Mouse (Mus musculus) adipocyte (in vitro differentiated cells): ENCODE data around the gene Lrrc8d.
A peak's percentile ranks its signal among the peaks of the same experiment; 100 is the strongest.
"Not testable (repeated sequence)": the region's sequence is repeated elsewhere in the genome, so short reads cannot be mapped to it uniquely, and the experiment has no call there.

Source experiments
- DNase-seq: peaks from one replicate; pipeline ENCODE4 v3.0.0-alpha.2; 2016; ENCODE audit warnings: low spot score

Lrrc8d gene

GRCm38 (mm10) chr5:105684861-105685600 lies 14.7 kb upstream of the Lrrc8d start:
- DNase-seq = peak; percentile 85

- DNase-seq = not testable (repeated sequence)
These were observed 13.9 kb upstream of the Lrrc8d start for GRCm38 (mm10) chr5:105685780-105686305.

- no peak for DNase-seq
These were observed 13.3 kb upstream of the Lrrc8d start for GRCm38 (mm10) chr5:105686331-105686995.

- no peak for DNase-seq
These were observed 9.0 kb upstream of the Lrrc8d start for GRCm38 (mm10) chr5:105690502-105691454.

GRCm38 (mm10) chr5:105691645-105692044 lies 8.1 kb upstream of the Lrrc8d start:
- DNase-seq = no peak

- DNase-seq = no peak
These were observed 5.3 kb upstream of the Lrrc8d start for GRCm38 (mm10) chr5:105694339-105694930.

GRCm38 (mm10) chr5:105696049-105696448 lies 3.7 kb upstream of the Lrrc8d start:
- peak; percentile 63 for DNase-seq

GRCm38 (mm10) chr5:105697886-105698285 lies 1.9 kb upstream of the Lrrc8d start:
- no peak for DNase-seq

- no peak for DNase-seq
These were observed 1.1 kb upstream of the Lrrc8d start for GRCm38 (mm10) chr5:105698694-105699093.

- peak; percentile 57 for DNase-seq
These were observed 492 bp downstream of the Lrrc8d start for GRCm38 (mm10) chr5:105700070-105700851.

- no peak for DNase-seq
These were observed 1.6 kb downstream of the Lrrc8d start for GRCm38 (mm10) chr5:105701326-105701725.

GRCm38 (mm10) chr5:105701844-105702243 lies 2.1 kb downstream of the Lrrc8d start:
- peak; percentile 75 for DNase-seq

GRCm38 (mm10) chr5:105702580-105703285 lies 3.0 kb downstream of the Lrrc8d start:
- peak; percentile 30 for DNase-seq

GRCm38 (mm10) chr5:105703286-105703655 lies 3.5 kb downstream of the Lrrc8d start:
- peak; percentile 17 for DNase-seq

GRCm38 (mm10) chr5:105704573-105704972 lies 4.8 kb downstream of the Lrrc8d start:
- DNase-seq = no peak

GRCm38 (mm10) chr5:105706635-105707034 lies 6.9 kb downstream of the Lrrc8d start:
- no peak for DNase-seq

GRCm38 (mm10) chr5:105708276-105708675 lies 8.5 kb downstream of the Lrrc8d start:
- DNase-seq = no peak

- DNase-seq = no peak
These were observed 10.7 kb downstream of the Lrrc8d start for GRCm38 (mm10) chr5:105710473-105710872.

GRCm38 (mm10) chr5:105714446-105714845 lies 14.7 kb downstream of the Lrrc8d start:
- DNase-seq = no peak

- no peak for DNase-seq
These were observed 15.3 kb downstream of the Lrrc8d start for GRCm38 (mm10) chr5:105715095-105715494.
